Mouse (Mus musculus) kidney, embryonic 14.5 days (tissue): ENCODE results near the gene Snx5. TPM values are rescaled to one million over a fixed set of nuclear protein-coding genes. Genes with fewer than 3 reads are reported as not detected.

ENCODE experiments used
- ATAC-seq: fragments of 200-750 bp; cut with Nextera tagmentation; 2 replicates; pipeline ENCODE4 v1.8.0; 2017; ENCODE audit warnings: moderate number of reproducible peaks, mild to moderate bottlenecking, moderate TSS enrichment, moderate library complexity; ENCODE audit not compliant: low FRiP score, low TSS enrichment
- H3K27ac ChIP-seq: fragments of 300-500 bp; sonication (generic); 2 replicates; pipeline ENCODE4 v1.5.1; 2014; ENCODE audit warnings: low read depth, mild to moderate bottlenecking, low read length, moderate library complexity, mixed read lengths
- H3K27me3 ChIP-seq: fragments of 300-500 bp; sonication (generic); 2 replicates; pipeline ENCODE4 v1.6.1; 2014; ENCODE audit warnings: mild to moderate bottlenecking, low read length; ENCODE audit not compliant: control insufficient read depth, insufficient read depth
- H3K36me3 ChIP-seq: fragments of 300-500 bp; sonication (generic); 2 replicates; pipeline ENCODE4 v1.6.1; 2014; ENCODE audit warnings: low read length, mixed read lengths; ENCODE audit not compliant: control insufficient read depth, insufficient read depth
- H3K4me1 ChIP-seq: fragments of 300-500 bp; sonication (generic); 2 replicates; pipeline ENCODE4 v1.6.1; 2014; ENCODE audit warnings: low read length, mixed read lengths; ENCODE audit not compliant: control insufficient read depth, insufficient read depth
- H3K4me2 ChIP-seq: fragments of 300-500 bp; sonication (generic); replicated peaks from 2 replicates; pipeline ENCODE4 v1.6.1; 2014; ENCODE audit warnings: low read depth, mild to moderate bottlenecking, low read length
- H3K4me3 ChIP-seq: fragments of 300-500 bp; sonication (generic); 2 replicates; pipeline ENCODE4 v1.5.1; 2014; ENCODE audit warnings: mild to moderate bottlenecking, low read length
- H3K9ac ChIP-seq: fragments of 300-500 bp; sonication (generic); 2 replicates; pipeline ENCODE4 v1.6.1; 2014; ENCODE audit warnings: low read depth, mild to moderate bottlenecking, low read length, moderate library complexity
- H3K9me3 ChIP-seq: fragments of 300-500 bp; sonication (generic); 2 replicates; pipeline ENCODE4 v1.6.1; 2016; ENCODE audit warnings: low read length; ENCODE audit not compliant: control insufficient read depth
- WGBS: fragments of 180-500 bp; shearing (Covaris S2); extraction: QIAGEN DNeasy Blood & Tissue Kit; methylation state at CpG from one replicate; pipeline ENCODE4 v1.1.7; 2014; 5-methylcytosine and 5-hydroxymethylcytosine counted together
- polyA plus RNA-seq: library from polyadenylated mRNA; unstranded; fragments of >200 nt; fragmentation: Nextera tagmentation; extraction: Ambion mirVana; gene quantifications from 2 replicates; pipeline ENCODE4 v1.2.1, GENCODE M21; 2014

Snx5 gene
- polyA plus RNA-seq, 1 experiment from 2014 or later = 155 TPM

GRCm38 (mm10) chr2:144224351-144224750 is 46.4 kb downstream of the Snx5 start:
- Histone ChIP-seq H3K4me3 (no peak overlapping the region), H3K36me3 (no peaks in the 10 kb centered on the region), H3K27me3 (no peaks in the 10 kb centered on the region), H3K27ac (peak overlapping the region; percentile 65; the same call in 1 of the 2 replicates), H3K9me3 (peaks cover 4% of the 10 kb centered on the region), H3K9ac (peak overlapping the region; percentile 31; the same call in 1 of the 2 replicates), H3K4me1 (no peaks in the 10 kb centered on the region), H3K4me2 (peak overlapping the region; percentile 46)
- 18% methylated on average over 12 of the region's 12 CpGs for WGBS
- ATAC-seq = peak; percentile 87

GRCm38 (mm10) chr2:144215601-144216000 is 55.1 kb downstream of the Snx5 start:
- H3K4me2 ChIP-seq = no peak overlapping the region
- WGBS = 50% methylated on average over 9 of the region's 9 CpGs
- no peaks in the 10 kb centered on the region for H3K27me3 ChIP-seq
- no peak for ATAC-seq
- H3K9me3 ChIP-seq = no peaks in the 10 kb centered on the region
- H3K4me3 ChIP-seq = no peak overlapping the region
- no peak overlapping the region for H3K27ac ChIP-seq
- H3K9ac ChIP-seq = no peak overlapping the region
- no peaks in the 10 kb centered on the region for H3K36me3 ChIP-seq
- no peaks in the 10 kb centered on the region for H3K4me1 ChIP-seq

GRCm38 (mm10) chr2:144215195-144215594 is 55.5 kb downstream of the Snx5 start:
- Histone ChIP-seq H3K27ac (no peak overlapping the region), H3K36me3 (no peaks in the 10 kb centered on the region), H3K27me3 (no peaks in the 10 kb centered on the region), H3K9ac (no peak overlapping the region), H3K4me1 (no peaks in the 10 kb centered on the region), H3K9me3 (no peaks in the 10 kb centered on the region), H3K4me3 (no peak overlapping the region), H3K4me2 (no peak overlapping the region)
- WGBS = 27% methylated on average over 7 of the region's 7 CpGs
- no peak for ATAC-seq

DNA sequence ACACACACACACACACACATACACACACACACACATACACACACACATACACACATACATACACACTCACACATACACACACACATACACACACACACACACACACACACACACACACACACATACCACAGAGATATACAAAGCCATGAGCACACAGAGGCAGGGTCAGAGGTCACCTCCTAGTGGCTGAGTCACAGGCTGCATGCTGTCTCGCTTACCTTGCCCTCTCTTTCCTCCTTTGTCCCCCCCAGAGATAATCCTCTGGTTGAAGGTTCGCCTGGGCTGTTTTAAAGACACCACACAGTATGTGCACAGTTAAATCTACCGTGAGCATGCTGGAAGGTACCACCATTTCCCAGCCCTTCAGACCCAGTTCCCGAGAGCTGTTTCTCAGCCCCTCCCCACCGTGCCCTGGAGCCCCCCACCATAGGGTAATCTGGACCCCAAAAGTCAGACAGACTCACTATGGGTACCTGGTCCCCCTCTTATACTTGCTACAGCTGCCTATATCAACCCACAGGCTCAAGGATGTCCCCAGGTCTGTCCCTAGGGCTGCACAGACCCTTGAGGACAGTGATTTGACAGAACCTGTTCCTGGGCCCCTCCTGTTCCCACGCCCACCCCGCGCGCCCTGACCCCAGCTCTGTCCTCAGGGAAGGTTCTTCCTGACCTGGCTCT is 56.1 kb downstream of the Snx5 start:
- H3K36me3 ChIP-seq = no peaks in the 10 kb centered on the region
- H3K27ac ChIP-seq = no peak overlapping the region
- ATAC-seq = no peak; the same call in 1 of the 2 replicates
- 70% methylated on average over 9 of the region's 9 CpGs for WGBS
- no peak overlapping the region for H3K4me2 ChIP-seq
- no peaks in the 10 kb centered on the region for H3K4me1 ChIP-seq
- no peak overlapping the region for H3K4me3 ChIP-seq
- H3K9me3 ChIP-seq = no peaks in the 10 kb centered on the region
- H3K27me3 ChIP-seq = no peaks in the 10 kb centered on the region
- H3K9ac ChIP-seq = no peak overlapping the region

DNA sequence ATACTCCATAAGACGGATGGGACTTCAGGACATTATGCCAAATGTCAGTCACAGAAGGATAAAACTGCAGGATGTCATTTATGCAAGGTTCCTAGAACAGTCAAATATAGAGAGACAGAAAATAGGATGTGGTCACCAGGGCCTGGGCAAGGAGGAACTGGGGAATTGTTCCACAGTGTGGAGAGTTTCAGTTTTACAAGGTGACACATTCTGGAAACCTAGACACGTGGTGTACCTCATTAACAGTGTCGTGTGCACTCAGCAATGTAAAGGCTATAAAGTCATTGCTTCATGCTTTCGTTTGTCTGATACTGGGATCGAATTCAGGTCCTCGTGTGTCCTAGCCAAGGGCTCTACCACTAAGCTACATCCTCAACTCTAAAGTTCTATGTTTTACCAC is 56.9 kb downstream of the Snx5 start:
- Histone ChIP-seq H3K4me1 (no peaks in the 10 kb centered on the region), H3K27me3 (no peaks in the 10 kb centered on the region), H3K9ac (no peak overlapping the region), H3K4me3 (no peak overlapping the region), H3K4me2 (no peak overlapping the region), H3K27ac (no peak overlapping the region), H3K9me3 (no peaks in the 10 kb centered on the region), H3K36me3 (no peaks in the 10 kb centered on the region)
- WGBS = 70% methylated on average over 6 of the region's 6 CpGs
- ATAC-seq = no peak

DNA sequence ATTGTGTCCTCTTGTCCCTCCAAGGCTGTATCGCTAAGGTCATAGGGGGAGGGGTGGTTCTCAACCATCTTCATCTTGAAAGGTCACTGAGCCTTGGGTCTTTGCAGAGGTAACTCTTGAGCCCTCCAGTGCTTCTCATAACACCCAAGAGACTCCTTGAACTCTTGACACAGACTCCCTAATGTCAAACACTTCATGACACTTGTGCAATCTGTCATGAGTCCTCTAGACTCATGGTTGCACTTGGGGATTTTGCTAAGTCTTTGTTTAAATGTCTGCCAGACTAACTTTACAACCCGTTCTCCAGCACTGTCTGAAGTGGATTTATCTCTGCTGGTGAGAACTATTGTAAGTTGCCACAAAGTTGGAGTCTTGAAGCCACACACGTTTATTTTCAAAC is 61.3 kb downstream of the Snx5 start:
- 63% methylated on average over 3 of the region's 3 CpGs for WGBS

GRCm38 (mm10) chr2:144207365-144207764 is 63.3 kb downstream of the Snx5 start:
- no peaks in the 10 kb centered on the region for H3K4me1 ChIP-seq
- no peak for ATAC-seq
- no peaks in the 10 kb centered on the region for H3K9me3 ChIP-seq
- no peak overlapping the region for H3K4me2 ChIP-seq
- WGBS = 100% methylated on average over 1 of the region's 1 CpGs
- H3K36me3 ChIP-seq = no peaks in the 10 kb centered on the region
- no peak overlapping the region for H3K4me3 ChIP-seq
- no peaks in the 10 kb centered on the region for H3K27me3 ChIP-seq
- no peak overlapping the region for H3K9ac ChIP-seq
- H3K27ac ChIP-seq = no peak overlapping the region

More for the DNA sequence above, 61.3 kb downstream of the Snx5 start:
- H3K4me1 ChIP-seq = no peaks in the 10 kb centered on the region
- no peak for ATAC-seq
- no peak overlapping the region for H3K4me2 ChIP-seq
- H3K27ac ChIP-seq = no peak overlapping the region
- H3K4me3 ChIP-seq = no peak overlapping the region
- H3K9ac ChIP-seq = no peak overlapping the region
- H3K36me3 ChIP-seq = no peaks in the 10 kb centered on the region
- H3K27me3 ChIP-seq = no peaks in the 10 kb centered on the region
- H3K9me3 ChIP-seq = no peaks in the 10 kb centered on the region

DNA sequence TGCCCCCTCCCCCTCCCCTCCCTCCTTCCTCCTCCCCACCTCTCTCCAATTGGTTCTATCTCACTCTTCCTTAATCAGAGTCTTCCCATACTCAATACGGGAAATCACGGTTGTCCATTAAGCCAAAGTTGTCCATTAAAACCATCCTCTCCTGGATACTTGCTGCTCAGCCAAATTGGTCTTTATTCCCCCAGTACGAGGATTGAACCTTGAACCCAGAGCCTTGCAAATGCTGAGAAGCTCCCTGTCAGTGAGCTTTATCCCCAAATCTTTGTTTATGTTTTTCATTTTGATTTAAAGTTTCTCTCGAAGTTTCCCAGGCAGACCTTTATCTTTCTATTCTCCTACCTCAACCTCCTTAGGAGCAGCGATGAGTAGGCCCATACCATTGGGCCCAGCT is 67.7 kb downstream of the Snx5 start:
- Histone ChIP-seq H3K36me3 (no peaks in the 10 kb centered on the region), H3K9me3 (no peaks in the 10 kb centered on the region), H3K4me1 (0 out of 2 replicates have a peak, but pooled peaks cover 5% of the 10 kb centered on the region), H3K27ac (no peak overlapping the region), H3K4me3 (no peak overlapping the region), H3K4me2 (no peak overlapping the region), H3K27me3 (no peaks in the 10 kb centered on the region), H3K9ac (no peak overlapping the region)
- no peak for ATAC-seq
- WGBS = 88% methylated on average over 5 of the region's 5 CpGs

DNA sequence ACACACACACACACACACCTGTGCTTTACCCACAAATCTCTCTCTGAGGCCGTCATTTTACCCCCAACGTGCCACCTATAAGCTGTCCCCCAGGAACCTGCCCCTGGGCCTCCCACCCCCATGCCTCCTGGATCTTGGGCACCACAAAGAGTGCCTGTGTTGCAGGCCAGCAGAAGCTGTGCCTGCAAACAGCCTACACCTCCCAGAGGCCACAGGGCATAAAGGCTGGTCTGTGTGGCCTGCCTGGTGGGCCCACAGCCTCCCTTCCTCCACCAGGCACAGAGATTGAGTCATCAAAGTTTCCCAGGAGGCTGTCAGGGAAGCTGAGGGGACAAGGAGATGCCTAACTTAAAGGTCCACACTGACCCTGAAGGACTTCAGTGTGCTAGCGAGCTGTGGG is 68.1 kb downstream of the Snx5 start:
- H3K27ac ChIP-seq = 0 out of 2 replicates have a peak overlapping the region, but pooled peaks have one; percentile 24
- WGBS = 72% methylated on average over 3 of the region's 3 CpGs

More for the DNA sequence above, 68.1 kb downstream of the Snx5 start:
- H3K27me3 ChIP-seq = no peaks in the 10 kb centered on the region
- H3K9ac ChIP-seq = no peak overlapping the region
- no peaks in the 10 kb centered on the region for H3K36me3 ChIP-seq
- H3K4me1 ChIP-seq = 0 out of 2 replicates have a peak, but pooled peaks cover 5% of the 10 kb centered on the region
- no peak overlapping the region for H3K4me2 ChIP-seq
- 0 out of 2 replicates have a peak, but pooled peaks have one; percentile 15 for ATAC-seq
- no peak overlapping the region for H3K4me3 ChIP-seq
- H3K9me3 ChIP-seq = no peaks in the 10 kb centered on the region
